Mouse (Mus musculus) left cerebral cortex, postnatal 36 days (tissue): ENCODE results near the gene Mcm6. TPM values are rescaled to one million over a fixed set of nuclear protein-coding genes. Genes with fewer than 3 reads are reported as not detected.

Experiments
- DNase-seq, 2 experiments: peaks; one replicate each; pipeline ENCODE4 v3.0.0; 2021 to 2022; ENCODE audit warnings: low spot score in 2 of 2, mixed read lengths in 1 of 2
- intact Hi-C: fragments of 180-260 bp; cut with DNase I; formaldehyde crosslinking; loops from one replicate; pipeline ENCODE4 v1.15.1; 2025
- total RNA-seq, 2 experiments: library from RNA; stranded (reverse); gene quantifications; 2 replicates each; pipeline ENCODE4 v1.2.3; 2021

Gene Mcm6
- 1 to 10 TPM; 5.3 to 6.2 TPM for total RNA-seq

- peak; percentile 87 to 90 for DNase-seq
- intact Hi-C loops, result no loop called here
Measured at GRCm38 (mm10) chr1:128359554-128360376, at the start of gene Mcm6. Gene Mcm6, minus strand, starts transcription at chr1:128359664.

GRCm38 (mm10) chr1:128406846-128407245 lies 47.4 kb upstream of the Mcm6 start:
- no peak for DNase-seq
- intact Hi-C loops, result no loop called here

DNA sequence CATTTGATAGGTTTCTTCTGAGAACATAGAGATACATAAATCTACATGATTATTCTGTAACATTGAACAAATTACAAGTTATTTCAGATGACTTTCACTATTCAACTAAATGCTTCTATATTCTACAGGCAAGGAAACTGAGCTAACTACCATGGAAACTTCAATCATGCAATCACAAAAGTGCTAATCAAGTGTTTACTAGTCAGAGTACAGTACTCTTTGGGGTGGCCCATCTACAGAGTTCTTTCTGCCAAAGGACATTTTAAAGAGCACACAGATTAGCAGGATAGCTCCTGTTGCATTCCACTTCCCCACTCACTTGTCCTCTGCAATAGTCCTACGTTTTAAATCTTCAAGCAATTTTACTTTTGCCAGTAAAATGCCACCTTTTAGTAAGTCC lies 46.2 kb upstream of the Mcm6 start:
- DNase-seq, result no peak
- intact Hi-C loops, result no loop called here

DNA sequence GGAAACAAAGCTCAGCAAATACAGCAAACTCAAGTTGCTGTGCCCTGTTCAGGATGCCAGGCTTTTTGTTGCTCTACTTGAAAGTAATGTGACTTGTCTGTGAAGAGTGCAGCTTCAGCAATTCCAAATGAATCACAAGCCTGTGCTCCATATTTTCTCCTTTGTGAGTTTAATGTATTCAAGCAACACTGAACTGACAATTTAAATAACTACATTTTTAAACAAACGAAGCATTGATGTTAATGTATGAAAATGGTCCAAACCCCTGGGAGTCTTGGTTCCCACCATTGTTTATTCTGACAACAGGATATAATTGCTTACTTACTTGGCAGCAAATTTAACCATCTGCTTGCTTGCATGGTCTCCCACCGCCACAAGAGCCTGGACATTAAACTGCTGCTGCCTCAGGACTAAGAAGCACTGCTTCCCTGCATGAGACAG lies 45.6 kb upstream of the Mcm6 start:
- no peak for DNase-seq
- intact Hi-C loops, result no loop called here

- DNase-seq, result no peak
- intact Hi-C loops, result no loop called here
Measured at GRCm38 (mm10) chr1:128400926-128401325, 41.5 kb upstream of the Mcm6 start.

DNA sequence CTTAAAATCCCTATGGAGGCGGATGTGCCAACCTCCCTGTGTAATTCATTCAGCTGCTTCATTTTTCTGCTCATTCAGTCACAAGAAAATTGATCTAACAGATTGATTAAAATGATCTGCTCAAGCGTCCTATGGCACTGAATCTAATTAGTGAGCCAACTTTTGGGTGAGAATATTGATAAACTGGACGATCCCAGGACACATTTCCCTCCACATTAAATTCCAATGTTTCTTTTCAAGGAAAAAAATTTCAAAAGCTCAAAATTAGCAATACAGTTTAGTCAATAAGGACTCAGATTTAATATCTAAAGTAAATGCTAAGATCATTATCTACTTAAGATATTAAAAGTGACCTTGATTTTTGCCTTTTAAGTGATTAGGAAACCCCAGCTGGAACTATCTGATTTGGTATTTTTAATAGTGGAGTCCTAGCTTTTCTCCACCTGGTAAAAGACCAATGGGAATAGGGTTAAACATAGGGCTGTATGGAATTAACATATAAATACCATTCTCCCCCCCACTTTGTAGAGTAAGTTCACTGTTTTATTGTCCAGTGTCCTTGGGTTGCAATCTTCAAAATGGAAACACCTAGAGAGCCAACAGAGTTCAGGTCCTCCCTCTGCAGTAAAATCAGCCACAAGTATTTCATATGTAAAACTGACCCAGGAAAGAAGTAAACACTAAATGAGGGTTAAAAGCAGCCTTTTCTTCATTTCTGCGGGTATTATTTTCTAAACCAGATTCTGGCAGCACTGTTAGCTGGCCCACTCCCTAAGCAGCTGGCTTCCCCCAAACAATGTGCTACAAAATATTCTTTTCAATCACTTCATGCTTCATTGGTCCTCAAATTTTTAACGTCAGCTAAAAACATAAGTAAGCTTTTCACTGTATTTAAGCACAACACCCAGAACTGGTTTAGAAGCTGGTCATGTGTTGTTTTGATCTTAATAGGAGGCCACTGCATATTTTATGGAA lies 40.8 kb upstream of the Mcm6 start:
- no peak for DNase-seq
- intact Hi-C loops, result no loop called here

DNA sequence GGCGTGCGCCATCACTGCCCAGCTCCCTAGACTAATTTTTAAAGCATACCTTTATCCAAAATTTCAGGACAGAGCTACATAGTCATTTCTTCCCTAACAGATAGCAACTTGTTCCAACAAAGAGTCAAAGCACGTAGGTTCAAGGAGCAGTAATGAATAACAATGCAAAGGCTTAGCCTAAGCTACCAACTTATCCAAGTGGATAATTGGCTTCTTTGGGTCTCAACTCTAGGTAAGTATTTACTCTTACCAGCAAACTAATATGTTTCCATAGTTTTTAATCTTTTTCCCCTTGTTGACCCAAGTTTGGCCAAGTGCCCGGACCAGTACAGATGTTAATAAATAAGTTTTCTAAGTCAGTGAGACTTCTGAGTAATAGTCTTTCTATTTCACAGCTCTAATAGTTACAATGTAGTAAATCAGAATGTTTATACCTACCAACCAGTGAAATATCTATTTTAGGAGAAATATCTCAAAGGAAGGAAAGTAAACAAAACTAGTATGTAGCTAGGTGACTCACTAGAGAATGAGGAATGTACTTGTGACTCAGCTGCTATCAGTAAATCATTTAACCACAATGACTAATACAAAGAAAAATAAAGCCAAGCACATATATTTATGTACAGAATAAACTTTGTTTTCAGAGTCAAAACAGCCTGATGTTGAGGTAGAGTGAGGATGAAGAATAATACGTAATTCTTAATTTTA lies 39.4 kb upstream of the Mcm6 start:
- no peak for DNase-seq
- intact Hi-C loops, result no loop called here

GRCm38 (mm10) chr1:128394657-128395056 lies 35.2 kb upstream of the Mcm6 start:
- intact Hi-C loops, result no loop called here
- no peak for DNase-seq

- intact Hi-C loops, result no loop called here
- no peak for DNase-seq
Measured at GRCm38 (mm10) chr1:128392382-128392781, 32.9 kb upstream of the Mcm6 start.

DNA sequence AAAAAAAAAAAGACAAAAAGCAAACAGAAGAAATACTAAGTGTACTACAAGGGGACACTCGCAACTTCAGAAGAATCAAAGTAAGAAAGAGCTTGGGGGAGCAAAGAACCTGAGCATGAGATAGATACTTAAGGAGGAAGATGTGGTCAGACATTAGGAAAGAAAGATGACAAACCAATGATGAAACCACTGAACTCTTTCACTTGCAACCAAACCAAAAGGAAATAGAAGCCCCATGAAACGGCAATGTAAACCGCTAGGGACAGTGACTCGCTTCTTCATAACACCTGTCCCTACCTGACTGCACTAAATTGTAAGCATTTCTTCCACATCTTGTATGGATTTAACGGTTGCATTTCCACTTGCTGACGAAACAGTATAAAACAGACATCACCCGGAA lies 27.0 kb upstream of the Mcm6 start:
- DNase-seq, result no peak
- intact Hi-C loops, result no loop called here

GRCm38 (mm10) chr1:128376841-128377240 lies 17.4 kb upstream of the Mcm6 start:
- DNase-seq, result no peak
- intact Hi-C loops, result no loop called here

DNA sequence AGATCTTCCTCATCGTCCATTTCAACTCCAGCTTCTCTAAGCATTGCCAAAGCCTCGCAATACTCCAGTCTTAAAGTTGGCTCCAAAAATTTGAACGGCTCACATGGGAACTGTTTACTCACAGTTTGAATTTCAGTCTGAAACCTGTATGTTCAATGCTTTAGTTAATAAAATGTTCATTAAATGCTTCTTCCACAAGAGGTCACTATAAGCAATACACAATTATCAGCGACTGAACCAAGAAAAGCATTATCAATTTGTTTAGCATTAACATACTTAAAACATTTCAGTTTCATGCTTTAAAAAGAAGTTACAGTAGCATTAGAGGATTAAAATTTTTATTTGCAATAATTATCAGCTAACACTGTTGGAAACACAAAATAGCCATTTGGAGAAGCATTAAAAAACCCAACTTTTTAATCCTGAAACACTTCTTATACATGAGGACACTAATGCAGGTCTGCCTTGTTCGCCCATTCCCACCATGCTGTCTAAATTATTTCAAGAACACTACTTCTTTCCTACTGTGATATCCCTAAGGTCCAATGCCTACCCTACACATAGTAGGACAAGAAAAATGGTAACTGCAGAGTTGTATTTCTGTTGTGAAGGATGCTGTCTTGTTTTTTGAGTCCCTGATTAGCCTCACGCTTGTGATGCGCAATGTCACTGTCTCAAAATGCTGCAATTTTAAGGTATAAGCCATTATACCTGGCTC lies 12.8 kb upstream of the Mcm6 start:
- no peak for DNase-seq
- intact Hi-C loops, result loop anchor here (2.0 to 5.0 kb wide), 2 partner anchors 220 to 452 kb away; partner anchors contain the start of gene Cxcr4

GRCm38 (mm10) chr1:128368732-128369441 lies 9.4 kb upstream of the Mcm6 start:
- peak in 1 of 2 experiments; percentile 16 for DNase-seq
- intact Hi-C loops, result loop anchor here (2.0 kb wide), 1 partner anchor 464 kb away; no protein-coding TSS in a partner anchor

DNA sequence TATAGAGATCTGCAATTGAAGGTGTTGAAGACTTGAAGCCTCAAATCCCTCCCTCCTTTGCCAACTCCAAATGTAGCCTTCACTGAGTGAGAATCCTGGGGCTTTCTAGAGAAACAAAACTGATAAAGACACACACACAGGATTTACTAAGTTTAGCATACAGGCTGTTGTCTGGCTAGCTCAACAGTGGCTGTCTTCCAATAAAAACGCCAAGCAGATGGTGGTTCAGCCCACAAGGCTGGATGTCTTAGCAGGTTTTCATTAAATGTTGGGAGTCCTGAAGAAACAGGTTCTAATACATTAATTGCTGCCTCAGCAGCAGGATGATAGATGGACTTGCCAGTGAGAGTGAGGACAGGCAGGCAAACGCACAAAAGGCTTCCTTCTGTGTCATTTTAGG lies 1.1 kb upstream of the Mcm6 start:
- intact Hi-C loops, result no loop called here

GRCm38 (mm10) chr1:128358916-128359553 lies 429 bp downstream of the Mcm6 start:
- DNase-seq, result no peak
- intact Hi-C loops, result no loop called here

More for the DNA sequence above, 1.1 kb upstream of the Mcm6 start:
- peak; percentile 32 to 48 for DNase-seq

- intact Hi-C loops, result no loop called here
Measured at GRCm38 (mm10) chr1:128358276-128358675, 1.2 kb downstream of the Mcm6 start.

DNA sequence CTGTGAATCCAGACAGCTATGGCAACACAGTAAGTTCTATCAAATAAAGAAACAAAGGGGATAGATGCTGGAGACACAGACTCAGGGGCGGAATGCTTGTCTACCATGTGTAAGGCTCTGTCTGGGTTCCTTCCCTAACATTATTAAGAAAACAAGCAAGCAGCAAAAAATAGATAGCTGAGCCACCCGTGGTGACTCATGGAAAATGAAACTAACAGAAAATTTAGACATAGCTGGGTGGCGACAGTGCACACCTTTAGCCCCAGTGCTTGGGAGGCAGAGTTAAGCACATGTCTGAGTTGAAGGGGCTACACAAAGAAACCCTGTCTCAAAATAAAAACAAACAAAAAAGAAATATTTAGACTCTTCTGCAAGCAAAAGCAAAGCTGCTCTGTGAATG lies 2.0 kb downstream of the Mcm6 start:
- DNase-seq, result no peak
- intact Hi-C loops, result no loop called here

More at GRCm38 (mm10) chr1:128358276-128358675, 1.2 kb downstream of the Mcm6 start:
- DNase-seq, result no peak

- intact Hi-C loops, result no loop called here
- DNase-seq, result no peak
Measured at GRCm38 (mm10) chr1:128353092-128353491, 6.4 kb downstream of the Mcm6 start.
